Mouse (Mus musculus): ENCODE data around the gene Nes. TPM values are rescaled to one million over a fixed set of nuclear protein-coding genes. Genes with fewer than 3 reads are reported as not detected.

Nes gene
- polyA plus RNA-seq, 1 experiment from 2014 or later, result 31.8 TPM

DNA sequence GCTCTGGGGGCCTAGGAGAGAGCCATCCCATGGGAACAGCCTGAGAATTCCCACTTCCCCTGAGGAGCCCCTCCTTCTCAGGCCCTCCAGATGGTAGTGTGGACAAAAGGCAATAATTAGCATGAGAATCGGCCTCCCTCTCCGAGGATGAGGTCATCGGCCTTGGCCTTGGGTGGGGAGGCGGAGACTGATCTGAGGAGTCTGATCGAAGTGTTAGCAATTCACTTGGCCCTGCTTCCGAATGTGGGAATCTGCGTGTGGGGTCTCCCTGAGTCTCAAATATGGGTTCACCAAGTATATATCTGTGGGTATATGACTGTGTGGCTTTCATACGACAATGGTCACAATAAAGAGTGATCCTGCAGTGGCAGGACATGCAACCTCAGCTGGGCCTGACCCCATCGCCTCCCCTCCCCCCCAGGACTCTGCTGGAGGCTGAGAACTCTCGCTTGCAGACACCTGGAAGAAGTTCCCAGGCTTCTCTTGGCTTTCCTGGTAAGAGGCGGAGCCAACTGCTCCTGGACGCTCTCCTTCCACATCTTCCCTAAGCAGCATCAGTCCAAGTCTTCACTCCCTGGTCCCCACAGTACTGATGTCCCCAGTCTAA is 3.6 kb downstream of the Nes start:
- H3K4me2 ChIP-seq, result peak overlapping the region; percentile 88
- peaks cover 48% of the 10 kb centered on the region for H3K4me1 ChIP-seq (replicated peaks)
- peak; percentile 66 for ATAC-seq (ENCODE audit: low FRiP score, low read depth)
- H3K4me3 ChIP-seq, result 0 out of 2 replicates have a peak overlapping the region, but pooled peaks have one; percentile 57
- 11% methylated on average over 12 of the region's 12 CpGs for WGBS
- peak overlapping the region; percentile 75 for H3K27ac ChIP-seq (replicated peaks)
- H3K36me3 ChIP-seq, result no peaks in the 10 kb centered on the region
- no peaks in the 10 kb centered on the region for H3K9me3 ChIP-seq
- H3K27me3 ChIP-seq, result no peaks in the 10 kb centered on the region
- H3K9ac ChIP-seq, result no peak overlapping the region

DNA sequence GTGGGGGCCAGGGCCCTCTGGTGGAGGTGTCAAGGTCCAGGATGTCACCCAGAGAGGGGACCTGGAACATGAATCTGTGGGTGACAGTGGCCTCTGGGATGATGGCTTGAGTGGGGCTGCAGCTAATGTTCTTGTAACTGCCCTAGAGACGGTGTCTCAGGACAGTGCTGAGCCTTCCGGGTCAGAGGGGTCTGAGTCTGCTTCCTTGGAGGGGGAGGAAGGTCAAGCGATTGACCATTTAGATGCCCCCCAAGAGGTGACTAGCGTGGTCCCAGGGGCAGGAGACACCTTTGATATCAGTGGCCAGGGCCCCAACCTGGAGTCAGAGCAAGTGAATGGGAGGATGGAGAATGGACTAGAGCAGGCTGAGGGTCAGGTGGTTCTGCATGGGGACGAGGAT is 8.6 kb downstream of the Nes start:
- Histone ChIP-seq H3K36me3 (no peaks in the 10 kb centered on the region), H3K9me3 (no peaks in the 10 kb centered on the region), H3K4me1 (replicated peaks) (peaks cover 45% of the 10 kb centered on the region), H3K27me3 (no peaks in the 10 kb centered on the region), H3K4me2 (no peak overlapping the region), H3K27ac (replicated peaks) (no peak overlapping the region), H3K9ac (no peak overlapping the region), H3K4me3 (no peak overlapping the region)
- ATAC-seq (ENCODE audit: low FRiP score, low read depth), result no peak
- whole genome bisulfite sequencing, result 84% methylated on average over 5 of the region's 5 CpGs

DNA sequence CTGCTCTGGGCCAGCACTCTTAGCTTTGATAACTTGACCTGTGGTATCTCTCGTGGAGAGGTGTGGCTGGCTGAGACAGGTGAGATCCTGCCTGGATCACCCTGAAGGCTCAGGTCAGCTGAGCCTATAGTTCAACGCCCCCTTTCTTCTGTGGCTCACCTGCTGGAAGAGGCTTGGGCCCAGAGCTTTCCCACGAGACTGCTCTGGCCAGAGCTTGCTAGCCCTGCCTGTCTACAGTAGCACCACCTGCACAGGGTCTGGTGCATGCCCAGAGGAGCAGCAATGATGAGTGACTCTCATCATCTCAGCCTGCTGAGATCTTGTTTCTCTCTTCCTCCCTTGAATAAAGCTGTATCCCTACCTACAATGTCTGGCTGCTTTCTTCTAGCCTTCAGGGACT is 9.2 kb downstream of the Nes start:
- Histone ChIP-seq H3K9ac (no peak overlapping the region), H3K4me3 (no peak overlapping the region), H3K4me1 (replicated peaks) (peaks cover 43% of the 10 kb centered on the region), H3K9me3 (no peaks in the 10 kb centered on the region), H3K36me3 (no peaks in the 10 kb centered on the region), H3K27me3 (no peaks in the 10 kb centered on the region), H3K27ac (replicated peaks) (no peak overlapping the region; the same call in 1 of the 2 replicates), H3K4me2 (no peak overlapping the region)
- ATAC-seq (ENCODE audit: low FRiP score, low read depth), result no peak
- WGBS, result 69% methylated on average over 3 of the region's 3 CpGs

DNA sequence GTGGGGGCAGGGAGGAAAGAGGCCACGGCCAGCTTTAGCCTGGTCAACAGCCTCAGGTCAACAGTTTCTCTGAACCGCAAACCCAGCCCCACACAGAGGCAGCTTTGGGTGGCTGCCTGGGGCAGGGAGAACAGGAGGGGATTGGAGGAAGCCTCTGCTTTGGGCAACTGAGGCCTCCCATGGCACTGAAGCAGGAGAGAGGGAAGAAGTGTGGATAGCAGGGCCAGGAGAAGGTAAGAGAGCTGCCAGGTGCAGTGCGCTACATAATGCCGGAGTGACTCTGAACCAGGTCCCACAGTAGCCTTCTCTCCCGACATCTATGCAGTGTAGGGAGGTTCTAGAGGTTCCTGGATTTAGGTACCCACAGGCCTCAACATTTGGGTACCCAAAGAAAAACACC is 9.8 kb downstream of the Nes start:
- H3K4me3 ChIP-seq, result no peak overlapping the region
- no peaks in the 10 kb centered on the region for H3K9me3 ChIP-seq
- no peak overlapping the region for H3K9ac ChIP-seq
- WGBS, result 70% methylated on average over 5 of the region's 5 CpGs
- no peak for ATAC-seq (ENCODE audit: low FRiP score, low read depth)
- H3K36me3 ChIP-seq, result no peaks in the 10 kb centered on the region
- no peaks in the 10 kb centered on the region for H3K27me3 ChIP-seq
- H3K27ac ChIP-seq (replicated peaks), result no peak overlapping the region
- no peak overlapping the region for H3K4me2 ChIP-seq
- peaks cover 49% of the 10 kb centered on the region for H3K4me1 ChIP-seq (replicated peaks)

DNA sequence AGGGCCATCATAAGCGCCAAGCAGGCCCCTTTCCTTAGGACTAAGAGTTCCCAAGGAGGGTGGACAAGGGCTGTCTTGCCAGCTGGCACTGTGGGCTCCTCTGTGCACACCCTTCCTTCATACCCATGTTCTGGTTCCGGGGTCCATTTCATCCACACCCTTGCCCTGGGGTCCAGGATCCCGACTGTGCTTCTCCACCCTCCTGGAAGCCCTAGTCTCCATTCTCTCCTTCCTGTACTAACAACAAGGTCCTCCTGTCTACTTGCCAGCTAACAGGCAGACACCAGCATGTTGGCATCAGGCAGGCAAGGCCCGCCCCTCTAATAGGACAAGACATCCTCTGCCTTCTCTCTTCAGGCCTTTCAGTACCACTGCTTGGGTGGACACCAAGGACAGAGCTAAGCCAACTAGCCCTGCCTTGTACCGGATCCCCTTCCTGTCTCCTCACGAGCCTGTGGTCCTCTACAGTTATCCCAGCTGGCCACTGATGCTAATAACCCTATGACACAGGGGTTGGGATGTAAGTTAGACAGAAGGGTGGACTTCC is 10.4 kb downstream of the Nes start:
- Histone ChIP-seq H3K4me3 (no peak overlapping the region), H3K4me1 (replicated peaks) (peaks cover 55% of the 10 kb centered on the region), H3K27me3 (no peaks in the 10 kb centered on the region), H3K4me2 (no peak overlapping the region), H3K9me3 (no peaks in the 10 kb centered on the region), H3K9ac (no peak overlapping the region), H3K36me3 (no peaks in the 10 kb centered on the region), H3K27ac (replicated peaks) (no peak overlapping the region)
- 83% methylated on average over 6 of the region's 6 CpGs for WGBS
- ATAC-seq (ENCODE audit: low FRiP score, low read depth), result no peak

DNA sequence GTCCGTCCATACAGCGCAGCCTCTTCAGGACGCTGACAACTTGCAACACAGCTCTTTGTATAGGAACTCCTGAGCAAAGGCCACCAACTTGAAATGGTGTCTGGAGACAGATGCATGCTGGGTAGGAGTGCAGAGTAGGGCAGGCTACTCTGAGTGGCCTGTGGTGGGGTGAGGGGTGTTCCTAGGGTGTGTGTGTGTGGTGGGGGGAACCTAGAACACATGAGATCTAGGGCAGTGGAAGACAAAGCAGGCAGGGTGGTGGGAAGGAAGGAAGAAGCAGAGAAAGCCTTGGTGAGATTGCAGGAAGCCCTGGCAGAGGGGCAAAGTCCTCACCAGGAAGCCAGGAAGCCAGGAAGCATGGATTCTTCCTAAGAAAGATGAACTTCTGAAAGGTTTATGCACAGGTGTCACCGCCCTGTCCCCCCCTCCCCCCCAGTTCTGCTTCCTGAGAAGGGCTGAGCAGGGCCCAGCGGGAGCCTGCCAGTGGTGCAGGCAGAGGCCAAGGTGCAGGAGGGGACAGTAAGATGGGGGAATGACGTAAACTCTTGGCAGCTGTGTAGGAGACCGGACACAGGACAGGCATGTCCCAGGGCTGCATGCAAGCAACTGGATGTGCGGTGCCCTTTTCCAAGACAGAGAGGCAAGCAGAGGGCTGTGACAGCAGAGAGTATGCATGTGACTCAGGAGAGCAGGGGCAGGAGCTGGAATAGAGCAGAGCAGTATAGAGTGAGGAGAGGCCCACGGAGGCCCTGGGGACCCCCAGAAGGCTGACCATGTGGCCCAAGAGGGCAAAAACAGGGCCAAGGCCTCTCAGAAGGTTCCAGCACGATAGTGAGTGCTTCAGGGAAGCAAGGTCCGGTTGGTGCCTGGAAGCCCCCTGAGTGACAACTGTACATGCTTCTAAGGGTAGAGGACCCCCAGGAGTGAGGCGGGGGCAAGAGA is 11.3 kb downstream of the Nes start:
- no peak overlapping the region for H3K4me3 ChIP-seq
- no peaks in the 10 kb centered on the region for H3K9me3 ChIP-seq
- whole genome bisulfite sequencing, result 32% methylated on average over 12 of the region's 12 CpGs
- H3K4me2 ChIP-seq, result peak overlapping the region; percentile 8
- no peaks in the 10 kb centered on the region for H3K27me3 ChIP-seq
- peak overlapping the region; percentile 71 for H3K27ac ChIP-seq (replicated peaks)
- H3K36me3 ChIP-seq, result no peaks in the 10 kb centered on the region
- peak overlapping the region; percentile 6; the same call in 1 of the 2 replicates for H3K9ac ChIP-seq
- peaks cover 64% of the 10 kb centered on the region for H3K4me1 ChIP-seq (replicated peaks)
- ATAC-seq (ENCODE audit: low FRiP score, low read depth), result 0 out of 2 replicates have a peak, but pooled peaks have one; percentile 5

DNA sequence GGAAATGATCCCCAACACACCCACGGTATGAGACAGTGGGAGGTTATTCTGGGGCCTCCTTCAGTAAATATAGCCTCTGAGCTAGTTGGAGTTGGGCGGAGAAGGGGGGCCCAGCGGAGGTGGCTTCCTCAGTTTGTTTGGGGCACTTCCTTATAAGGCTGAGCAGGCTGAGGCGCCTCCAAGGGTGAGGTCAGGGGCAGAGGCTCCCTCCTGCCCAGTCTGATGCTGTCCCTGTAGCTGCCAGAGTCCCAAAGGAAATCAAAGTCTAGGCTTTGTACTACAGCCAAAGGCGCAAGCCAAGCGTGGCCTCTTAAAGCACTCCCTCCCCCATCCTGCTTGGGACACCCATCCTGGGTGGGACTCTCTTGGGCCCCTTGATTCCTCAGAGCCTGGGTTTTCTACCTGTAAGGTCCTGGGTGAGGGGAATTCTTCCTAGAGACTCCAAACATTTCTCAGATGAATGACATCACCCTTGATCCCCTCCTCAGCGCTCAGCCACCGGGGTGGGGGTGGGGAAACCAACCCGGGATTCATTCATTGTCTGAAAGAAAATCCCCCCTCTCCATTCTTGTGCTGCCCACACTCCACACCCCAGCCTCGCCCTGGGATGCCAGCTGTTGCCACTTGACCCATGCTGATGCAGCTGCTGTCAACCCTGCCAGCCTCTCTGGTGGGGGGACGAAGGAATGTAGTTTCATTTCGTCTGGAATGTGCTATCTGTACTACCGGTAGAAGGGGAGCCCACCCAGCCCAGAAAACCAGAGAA is 12.1 kb downstream of the Nes start:
- WGBS, result 9% methylated on average over 13 of the region's 13 CpGs
- Histone ChIP-seq H3K27me3 (no peaks in the 10 kb centered on the region), H3K4me3 (no peak overlapping the region), H3K9me3 (no peaks in the 10 kb centered on the region), H3K9ac (0 out of 2 replicates have a peak overlapping the region, but pooled peaks have one; percentile 6), H3K36me3 (no peaks in the 10 kb centered on the region), H3K27ac (replicated peaks) (peak overlapping the region; percentile 71), H3K4me1 (replicated peaks) (peaks cover 72% of the 10 kb centered on the region), H3K4me2 (peak overlapping the region; percentile 26)
- ATAC-seq (ENCODE audit: low FRiP score, low read depth), result 0 out of 2 replicates have a peak, but pooled peaks have one; percentile 2

DNA sequence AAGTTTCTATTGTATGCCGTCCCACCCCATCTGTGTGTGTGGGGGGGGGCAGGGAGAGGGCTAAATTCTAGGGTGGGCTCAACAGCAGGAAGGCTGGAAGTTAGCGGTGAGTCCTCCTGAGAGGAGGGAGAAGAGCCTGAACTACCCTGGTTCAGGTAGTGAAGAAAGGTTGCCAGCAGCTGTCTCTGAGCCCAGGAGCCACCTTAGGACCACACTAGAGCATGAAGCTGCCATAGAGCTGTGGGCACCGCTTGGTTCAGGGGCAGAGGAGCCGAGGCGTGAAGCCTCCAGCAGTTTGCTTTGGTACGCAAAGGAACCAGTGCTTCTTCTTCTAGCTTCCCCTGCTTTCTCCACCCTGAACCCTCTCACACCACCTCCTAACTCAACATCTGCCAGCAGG is 12.7 kb downstream of the Nes start:
- Histone ChIP-seq H3K4me3 (no peak overlapping the region), H3K9ac (no peak overlapping the region), H3K36me3 (no peaks in the 10 kb centered on the region), H3K9me3 (no peaks in the 10 kb centered on the region), H3K4me1 (replicated peaks) (peaks cover 77% of the 10 kb centered on the region), H3K4me2 (peak overlapping the region; percentile 26; the same call in 1 of the 2 replicates), H3K27ac (replicated peaks) (peak overlapping the region; percentile 71; the same call in 1 of the 2 replicates), H3K27me3 (0 out of 2 replicates have a peak, but pooled peaks cover 2% of the 10 kb centered on the region)
- no peak for ATAC-seq (ENCODE audit: low FRiP score, low read depth)
- WGBS, result 54% methylated on average over 6 of the region's 6 CpGs

DNA sequence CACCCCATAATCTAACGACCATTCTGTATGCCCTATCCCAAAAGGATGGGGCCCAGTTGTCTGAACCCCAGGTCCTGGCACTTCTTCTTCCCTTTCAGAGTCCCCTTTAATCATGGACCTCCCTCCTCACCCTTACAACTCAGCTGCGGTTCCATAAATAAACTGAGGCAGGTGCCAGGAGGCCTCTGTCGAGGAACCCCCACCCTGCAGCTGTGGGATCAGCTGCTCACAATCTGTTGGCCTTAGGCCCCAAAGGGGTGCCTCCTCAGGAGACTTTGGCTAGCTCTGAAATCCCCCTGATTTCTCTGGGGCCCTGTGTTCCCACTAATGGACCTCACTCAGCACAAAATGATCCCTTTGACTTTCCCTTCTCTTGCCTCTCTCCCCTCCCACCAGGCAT is 13.2 kb downstream of the Nes start:
- Histone ChIP-seq H3K4me3 (no peak overlapping the region), H3K36me3 (no peaks in the 10 kb centered on the region), H3K27ac (replicated peaks) (no peak overlapping the region), H3K4me1 (replicated peaks) (peaks cover 77% of the 10 kb centered on the region), H3K9me3 (no peaks in the 10 kb centered on the region), H3K4me2 (no peak overlapping the region), H3K27me3 (0 out of 2 replicates have a peak, but pooled peaks cover 5% of the 10 kb centered on the region), H3K9ac (no peak overlapping the region)
- ATAC-seq (ENCODE audit: low FRiP score, low read depth), result no peak
- 21% methylated on average over 3 of the region's 3 CpGs for WGBS

DNA sequence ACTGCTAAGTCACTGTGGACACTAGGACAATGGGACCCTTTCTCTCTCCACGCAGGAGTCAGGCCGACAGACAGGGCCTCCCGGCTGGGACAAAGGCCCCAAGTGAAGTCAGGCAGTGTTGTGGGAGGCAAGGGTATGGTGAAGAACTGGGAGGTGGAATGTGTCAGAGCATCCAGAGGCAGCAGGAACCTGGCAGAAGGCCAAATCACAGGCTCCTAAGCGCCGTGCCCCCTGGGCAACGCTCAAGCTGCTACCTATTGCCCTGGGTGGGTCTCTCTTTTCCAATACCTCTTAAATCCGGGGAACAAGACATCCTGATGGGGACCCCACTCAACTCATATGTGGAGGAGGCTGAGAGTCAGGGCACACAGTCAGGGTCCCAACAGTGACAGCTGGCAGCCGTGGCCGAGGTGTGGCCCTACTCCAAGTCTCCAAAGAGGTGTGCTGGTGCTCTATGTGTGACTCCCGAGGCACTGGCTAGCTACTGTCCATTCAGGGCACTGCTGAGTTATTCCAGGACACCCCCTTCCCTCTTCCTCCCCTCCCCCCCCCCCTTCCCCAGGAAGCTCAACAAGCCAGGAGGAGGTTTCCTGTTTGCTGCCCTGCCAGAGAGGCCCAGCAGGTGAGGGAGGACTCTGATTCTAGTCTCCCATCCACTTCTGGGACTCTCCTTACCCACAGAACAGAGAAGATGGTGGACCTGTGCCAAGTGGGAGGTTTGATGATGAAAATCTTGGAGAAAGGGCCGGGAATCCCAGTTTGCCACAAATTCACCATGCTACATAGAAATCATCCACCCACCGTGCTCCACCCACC is 14.8 kb downstream of the Nes start:
- H3K27ac ChIP-seq (replicated peaks), result peak overlapping the region; percentile 70
- no peak for ATAC-seq (ENCODE audit: low FRiP score, low read depth)
- WGBS, result 22% methylated on average over 12 of the region's 12 CpGs
- H3K9ac ChIP-seq, result no peak overlapping the region
- peaks cover 70% of the 10 kb centered on the region for H3K4me1 ChIP-seq (replicated peaks)
- 0 out of 2 replicates have a peak, but pooled peaks cover 5% of the 10 kb centered on the region for H3K27me3 ChIP-seq
- no peak overlapping the region for H3K4me2 ChIP-seq
- no peaks in the 10 kb centered on the region for H3K36me3 ChIP-seq
- H3K9me3 ChIP-seq, result no peaks in the 10 kb centered on the region
- no peak overlapping the region for H3K4me3 ChIP-seq

DNA sequence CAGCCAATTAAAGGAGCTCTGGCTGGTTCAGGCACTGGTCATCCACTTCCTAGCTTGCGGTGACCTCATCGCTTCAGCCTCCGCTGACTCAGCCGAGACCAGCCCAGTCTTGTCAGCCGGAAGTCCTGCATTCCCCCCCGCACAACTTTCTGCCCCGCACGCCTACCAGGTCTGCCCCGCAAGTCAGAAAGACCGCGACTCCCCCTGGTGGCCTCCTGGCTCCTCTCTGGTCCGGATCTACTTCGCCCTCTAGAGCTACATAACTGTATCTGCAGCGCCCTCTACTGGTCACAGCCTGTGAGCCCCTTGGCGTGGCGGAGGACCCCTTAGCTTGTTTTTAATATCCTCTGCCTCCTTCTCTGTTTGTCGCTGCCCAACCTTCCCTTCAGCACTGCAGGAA is 16.0 kb downstream of the Nes start:
- H3K4me3 ChIP-seq, result peak overlapping the region; percentile 38
- H3K27me3 ChIP-seq, result 0 out of 2 replicates have a peak, but pooled peaks cover 5% of the 10 kb centered on the region
- 0 out of 2 replicates have a peak overlapping the region, but pooled peaks have one; percentile 28 for H3K9ac ChIP-seq
- WGBS, result 1% methylated on average over 17 of the region's 17 CpGs
- H3K4me1 ChIP-seq (replicated peaks), result peaks cover 61% of the 10 kb centered on the region
- peak overlapping the region; percentile 68 for H3K27ac ChIP-seq (replicated peaks)
- peak; percentile 74 for ATAC-seq (ENCODE audit: low FRiP score, low read depth)
- no peaks in the 10 kb centered on the region for H3K9me3 ChIP-seq
- H3K4me2 ChIP-seq, result peak overlapping the region; percentile 73
- H3K36me3 ChIP-seq, result no peaks in the 10 kb centered on the region

Data from hindbrain, embryonic 15.5 days (tissue).